Mouse (Mus musculus): ENCODE results near the gene Gnat3. TPM values are rescaled to one million over a fixed set of nuclear protein-coding genes. Genes with fewer than 3 reads are reported as not detected.

Gnat3 gene
- polyA plus RNA-seq, 1 experiment from 2014 or later: 0.35 TPM

DNA sequence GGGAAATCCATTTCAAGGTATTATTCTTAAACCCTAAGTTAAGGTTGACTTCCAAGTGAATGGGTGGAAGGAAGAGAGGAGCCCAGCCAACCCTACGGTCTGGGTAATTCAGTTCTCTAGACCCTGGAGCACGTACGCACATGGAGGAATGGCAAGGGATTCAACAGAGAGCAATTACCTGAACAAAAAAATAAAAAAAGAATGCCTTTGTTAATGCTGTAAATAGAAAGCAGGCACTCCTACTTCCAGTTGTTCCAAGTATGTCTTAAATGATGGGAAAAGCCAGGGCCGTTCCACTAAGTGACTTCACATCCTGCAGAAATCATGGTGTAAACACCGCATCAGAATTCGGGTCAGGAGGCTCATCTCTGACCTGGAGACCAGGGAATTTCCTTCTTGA lies 28.3 kb downstream of the Gnat3 start:
- H3K4me1 ChIP-seq (ENCODE audit: control insufficient read depth, insufficient read depth, low read length): no peaks in the 10 kb centered on the region
- H3K27me3 ChIP-seq (ENCODE audit: control insufficient read depth, insufficient read depth, low read length): no peaks in the 10 kb centered on the region
- H3K4me2 ChIP-seq (ENCODE audit: low read depth, low read length): no peak overlapping the region
- H3K36me3 ChIP-seq (replicated peaks; ENCODE audit: control insufficient read depth, insufficient read depth, low read depth, low read length): no peaks in the 10 kb centered on the region
- WGBS: 80% methylated on average over 6 of the region's 6 CpGs
- H3K9me3 ChIP-seq (replicated peaks; ENCODE audit: control insufficient read depth, low read length): no peaks in the 10 kb centered on the region
- ATAC-seq (replicated peaks; ENCODE audit: insufficient number of reproducible peaks, low FRiP score, low TSS enrichment, low read depth) (no peak), DNase-seq (ENCODE audit: low spot score) (no peak)
- no peak overlapping the region for H3K9ac ChIP-seq (replicated peaks; ENCODE audit: low read length)
- H3K4me3 ChIP-seq (ENCODE audit: low read depth, low read length): no peak overlapping the region
- no peak overlapping the region for H3K27ac ChIP-seq (replicated peaks; ENCODE audit: low read depth, low read length)

DNA sequence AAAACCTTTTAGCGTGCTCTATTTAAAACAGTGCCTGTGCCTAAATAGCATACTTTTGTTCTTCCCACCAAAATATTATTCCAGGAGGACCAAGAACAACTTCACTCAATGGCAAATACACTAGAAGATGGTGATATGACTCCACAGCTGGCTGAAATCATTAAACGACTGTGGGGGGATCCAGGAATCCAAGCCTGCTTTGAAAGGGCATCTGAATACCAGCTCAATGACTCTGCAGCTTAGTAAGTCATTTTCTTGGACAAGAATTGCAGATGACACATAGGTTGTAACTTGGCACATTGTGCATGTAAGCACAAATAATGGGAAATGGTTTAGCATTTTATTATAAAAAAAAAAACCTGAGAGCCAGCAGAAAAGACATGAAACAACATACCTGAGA lies 37.2 kb downstream of the Gnat3 start:
- Histone ChIP-seq H3K4me3 (ENCODE audit: low read depth, low read length) (no peak overlapping the region), H3K27ac (replicated peaks; ENCODE audit: low read depth, low read length) (no peak overlapping the region), H3K9ac (replicated peaks; ENCODE audit: low read length) (no peak overlapping the region), H3K4me1 (ENCODE audit: control insufficient read depth, insufficient read depth, low read length) (no peaks in the 10 kb centered on the region), H3K36me3 (replicated peaks; ENCODE audit: control insufficient read depth, insufficient read depth, low read depth, low read length) (no peaks in the 10 kb centered on the region), H3K27me3 (ENCODE audit: control insufficient read depth, insufficient read depth, low read length) (no peaks in the 10 kb centered on the region), H3K4me2 (ENCODE audit: low read depth, low read length) (no peak overlapping the region), H3K9me3 (replicated peaks; ENCODE audit: control insufficient read depth, low read length) (no peaks in the 10 kb centered on the region)
- WGBS: 72% methylated on average over 2 of the region's 2 CpGs
- DNase-seq (ENCODE audit: low spot score) (no peak), ATAC-seq (replicated peaks; ENCODE audit: insufficient number of reproducible peaks, low FRiP score, low TSS enrichment, low read depth) (no peak)

DNA sequence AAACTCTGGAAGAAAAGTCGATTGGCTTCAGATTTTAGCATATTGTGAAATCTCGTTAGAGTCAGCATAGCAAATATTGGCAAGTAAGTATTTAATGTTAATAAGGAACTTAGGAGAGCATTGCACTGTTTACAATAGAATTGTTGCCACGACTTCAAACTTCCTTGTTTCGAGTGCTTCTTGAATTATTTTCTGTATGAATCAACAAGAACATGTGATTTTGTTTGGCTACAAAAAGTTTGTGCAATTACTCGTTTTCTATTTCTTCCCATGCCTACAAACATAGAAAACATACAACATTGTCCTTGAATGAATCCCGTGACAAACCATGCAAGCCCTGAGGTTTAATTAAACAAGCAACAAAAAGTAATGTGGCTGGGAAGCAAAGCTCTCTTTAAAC lies 37.8 kb downstream of the Gnat3 start:
- Histone ChIP-seq H3K4me2 (ENCODE audit: low read depth, low read length) (no peak overlapping the region), H3K4me3 (ENCODE audit: low read depth, low read length) (no peak overlapping the region), H3K4me1 (ENCODE audit: control insufficient read depth, insufficient read depth, low read length) (no peaks in the 10 kb centered on the region), H3K27ac (replicated peaks; ENCODE audit: low read depth, low read length) (no peak overlapping the region), H3K27me3 (ENCODE audit: control insufficient read depth, insufficient read depth, low read length) (no peaks in the 10 kb centered on the region), H3K36me3 (replicated peaks; ENCODE audit: control insufficient read depth, insufficient read depth, low read depth, low read length) (no peaks in the 10 kb centered on the region), H3K9ac (replicated peaks; ENCODE audit: low read length) (no peak overlapping the region), H3K9me3 (replicated peaks; ENCODE audit: control insufficient read depth, low read length) (no peaks in the 10 kb centered on the region)
- DNase-seq (ENCODE audit: low spot score): no peak
- 73% methylated on average over 6 of the region's 6 CpGs for WGBS
- ATAC-seq (replicated peaks; ENCODE audit: insufficient number of reproducible peaks, low FRiP score, low TSS enrichment, low read depth): no peak

DNA sequence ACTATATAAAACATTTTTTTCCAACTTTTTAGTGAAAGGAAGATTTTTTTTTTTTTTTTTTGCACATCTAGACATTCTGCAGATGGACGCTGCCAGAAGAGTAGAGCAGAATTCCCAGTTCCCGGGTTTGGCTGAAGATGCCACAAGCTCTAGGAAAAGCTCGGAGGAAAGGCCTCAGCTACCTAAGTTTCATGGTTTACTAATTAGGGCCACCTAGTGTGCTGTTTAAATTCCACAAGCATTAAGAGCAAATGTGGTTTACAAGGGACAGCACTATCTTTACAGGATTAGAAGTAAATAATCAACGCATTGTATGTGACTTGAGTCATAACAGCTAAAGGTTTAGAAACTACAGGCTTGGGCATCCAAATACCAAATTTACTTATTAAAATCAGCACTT lies 39.3 kb downstream of the Gnat3 start:
- no peak overlapping the region for H3K27ac ChIP-seq (replicated peaks; ENCODE audit: low read depth, low read length)
- H3K4me1 ChIP-seq (ENCODE audit: control insufficient read depth, insufficient read depth, low read length): no peaks in the 10 kb centered on the region
- no peak for ATAC-seq (replicated peaks; ENCODE audit: insufficient number of reproducible peaks, low FRiP score, low TSS enrichment, low read depth)
- WGBS: 37% methylated on average over 4 of the region's 4 CpGs
- no peaks in the 10 kb centered on the region for H3K27me3 ChIP-seq (ENCODE audit: control insufficient read depth, insufficient read depth, low read length)
- no peaks in the 10 kb centered on the region for H3K9me3 ChIP-seq (replicated peaks; ENCODE audit: control insufficient read depth, low read length)
- no peak overlapping the region for H3K4me3 ChIP-seq (ENCODE audit: low read depth, low read length)
- H3K4me2 ChIP-seq (ENCODE audit: low read depth, low read length): no peak overlapping the region
- no peak for DNase-seq (ENCODE audit: low spot score)
- no peak overlapping the region for H3K9ac ChIP-seq (replicated peaks; ENCODE audit: low read length)
- H3K36me3 ChIP-seq (replicated peaks; ENCODE audit: control insufficient read depth, insufficient read depth, low read depth, low read length): no peaks in the 10 kb centered on the region

DNA sequence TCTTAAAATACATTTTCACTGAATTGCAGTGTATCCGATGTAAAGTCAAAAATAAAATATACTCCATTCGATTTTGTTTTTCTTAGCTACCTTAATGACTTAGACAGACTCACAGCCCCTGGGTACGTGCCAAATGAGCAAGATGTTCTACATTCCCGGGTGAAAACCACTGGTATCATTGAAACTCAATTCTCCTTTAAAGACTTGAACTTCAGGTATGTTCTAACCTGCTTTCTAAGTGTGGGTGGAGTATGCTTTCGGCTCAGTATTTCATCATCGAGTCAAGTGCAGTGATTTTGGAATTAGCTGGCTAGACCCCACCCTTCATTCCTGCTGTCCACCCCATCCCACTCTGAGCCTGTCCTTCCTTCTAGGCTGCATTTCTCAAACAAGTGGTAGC lies 41.3 kb downstream of the Gnat3 start:
- no peak overlapping the region for H3K9ac ChIP-seq (replicated peaks; ENCODE audit: low read length)
- H3K4me1 ChIP-seq (ENCODE audit: control insufficient read depth, insufficient read depth, low read length): no peaks in the 10 kb centered on the region
- 89% methylated on average over 6 of the region's 6 CpGs for WGBS
- ATAC-seq (replicated peaks; ENCODE audit: insufficient number of reproducible peaks, low FRiP score, low TSS enrichment, low read depth) (no peak), DNase-seq (ENCODE audit: low spot score) (no peak)
- H3K27me3 ChIP-seq (ENCODE audit: control insufficient read depth, insufficient read depth, low read length): no peaks in the 10 kb centered on the region
- H3K36me3 ChIP-seq (replicated peaks; ENCODE audit: control insufficient read depth, insufficient read depth, low read depth, low read length): no peaks in the 10 kb centered on the region
- H3K4me3 ChIP-seq (ENCODE audit: low read depth, low read length): no peak overlapping the region
- no peak overlapping the region for H3K4me2 ChIP-seq (ENCODE audit: low read depth, low read length)
- no peak overlapping the region for H3K27ac ChIP-seq (replicated peaks; ENCODE audit: low read depth, low read length)
- no peaks in the 10 kb centered on the region for H3K9me3 ChIP-seq (replicated peaks; ENCODE audit: control insufficient read depth, low read length)

DNA sequence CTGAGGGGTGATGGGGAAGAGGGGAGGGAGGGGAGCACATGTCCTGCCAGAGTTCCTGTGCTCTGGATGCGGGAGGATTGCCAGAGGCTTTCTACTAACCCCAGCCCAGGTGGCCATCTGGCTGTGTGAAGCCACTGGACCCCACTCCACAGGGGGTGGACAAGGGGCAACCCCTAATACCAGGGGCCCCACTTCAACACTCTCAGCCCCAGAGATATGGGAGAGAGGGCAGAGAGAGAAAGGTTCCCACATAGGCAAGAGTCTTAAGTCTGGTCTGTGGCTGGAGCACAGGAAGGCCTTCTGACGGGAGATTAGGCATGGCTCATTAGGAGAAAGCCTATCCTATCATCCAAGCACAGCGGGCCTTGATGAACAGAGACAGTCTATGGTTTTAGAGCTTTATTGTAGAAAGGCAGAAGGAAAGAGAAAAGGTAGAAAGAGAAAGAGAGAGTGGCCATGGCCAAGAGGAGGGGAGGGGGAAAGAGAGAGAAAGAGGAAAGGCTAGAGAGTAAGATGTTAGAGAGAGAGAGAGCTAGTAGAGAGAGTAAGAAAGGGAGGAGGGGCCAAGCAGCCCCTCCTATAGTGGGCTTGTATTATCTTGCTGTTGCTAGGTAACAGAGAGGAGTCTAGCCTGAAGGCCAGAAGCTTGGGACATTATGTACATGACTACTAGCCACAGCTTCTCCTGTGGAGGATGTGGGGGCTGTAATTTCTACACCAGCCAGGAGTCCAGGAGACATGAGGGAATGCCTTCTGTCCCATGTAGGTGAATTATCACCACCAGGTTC lies 42.7 kb downstream of the Gnat3 start:
- H3K4me1 ChIP-seq (ENCODE audit: control insufficient read depth, insufficient read depth, low read length): no peaks in the 10 kb centered on the region
- H3K4me2 ChIP-seq (ENCODE audit: low read depth, low read length): no peak overlapping the region
- H3K4me3 ChIP-seq (ENCODE audit: low read depth, low read length): no peak overlapping the region
- H3K27me3 ChIP-seq (ENCODE audit: control insufficient read depth, insufficient read depth, low read length): no peaks in the 10 kb centered on the region
- 56% methylated on average over 3 of the region's 3 CpGs for WGBS
- ATAC-seq (replicated peaks; ENCODE audit: insufficient number of reproducible peaks, low FRiP score, low TSS enrichment, low read depth) (no peak), DNase-seq (ENCODE audit: low spot score) (no peak)
- H3K36me3 ChIP-seq (replicated peaks; ENCODE audit: control insufficient read depth, insufficient read depth, low read depth, low read length): no peaks in the 10 kb centered on the region
- H3K9ac ChIP-seq (replicated peaks; ENCODE audit: low read length): no peak overlapping the region
- H3K27ac ChIP-seq (replicated peaks; ENCODE audit: low read depth, low read length): no peak overlapping the region
- H3K9me3 ChIP-seq (replicated peaks; ENCODE audit: control insufficient read depth, low read length): no peaks in the 10 kb centered on the region

DNA sequence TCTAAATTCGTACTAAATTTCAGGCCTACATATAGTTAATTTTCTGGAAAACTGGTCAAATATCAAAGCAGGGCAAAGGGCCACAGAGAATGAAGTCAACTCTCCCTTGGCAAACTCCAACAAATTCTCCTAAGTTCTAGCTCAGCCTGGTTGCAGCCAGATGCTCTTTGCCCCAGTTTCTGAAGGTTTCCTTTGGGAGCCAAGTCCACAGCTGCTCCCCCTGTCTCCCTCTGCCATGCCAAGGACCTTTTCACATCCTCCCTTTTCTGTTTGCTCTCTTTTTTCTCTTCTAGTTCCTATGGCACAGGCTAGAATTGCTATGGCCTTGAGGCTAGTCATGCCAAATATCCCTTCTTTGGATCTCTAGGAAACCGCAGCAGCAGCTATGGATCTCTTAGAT lies 43.8 kb downstream of the Gnat3 start:
- Histone ChIP-seq H3K9ac (replicated peaks; ENCODE audit: low read length) (no peak overlapping the region), H3K36me3 (replicated peaks; ENCODE audit: control insufficient read depth, insufficient read depth, low read depth, low read length) (no peaks in the 10 kb centered on the region), H3K4me3 (ENCODE audit: low read depth, low read length) (no peak overlapping the region), H3K9me3 (replicated peaks; ENCODE audit: control insufficient read depth, low read length) (no peaks in the 10 kb centered on the region), H3K4me2 (ENCODE audit: low read depth, low read length) (no peak overlapping the region), H3K4me1 (ENCODE audit: control insufficient read depth, insufficient read depth, low read length) (no peaks in the 10 kb centered on the region), H3K27ac (replicated peaks; ENCODE audit: low read depth, low read length) (no peak overlapping the region), H3K27me3 (ENCODE audit: control insufficient read depth, insufficient read depth, low read length) (no peaks in the 10 kb centered on the region)
- 85% methylated on average over 2 of the region's 2 CpGs for WGBS
- DNase-seq (ENCODE audit: low spot score) (no peak), ATAC-seq (replicated peaks; ENCODE audit: insufficient number of reproducible peaks, low FRiP score, low TSS enrichment, low read depth) (no peak)

DNA sequence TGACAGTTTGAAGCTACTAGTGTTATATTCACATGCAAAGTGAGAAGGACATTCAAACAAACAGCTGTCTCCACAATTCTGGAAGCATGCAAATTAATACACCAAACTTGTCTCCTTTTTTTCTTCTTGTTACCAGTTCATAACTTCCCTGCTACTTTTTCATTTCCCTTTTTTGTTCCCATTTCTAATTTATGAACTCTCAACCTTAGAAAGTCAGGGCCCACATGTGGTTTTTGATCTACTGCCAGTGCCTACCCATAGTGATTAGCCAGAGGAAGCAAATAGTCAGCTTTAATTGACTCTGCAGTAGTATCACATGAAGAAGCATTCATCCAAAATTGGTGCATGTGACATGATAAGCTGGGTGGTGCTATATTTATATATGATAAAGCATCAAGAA lies 44.7 kb downstream of the Gnat3 start:
- H3K9ac ChIP-seq (replicated peaks; ENCODE audit: low read length): no peak overlapping the region
- H3K36me3 ChIP-seq (replicated peaks; ENCODE audit: control insufficient read depth, insufficient read depth, low read depth, low read length): no peaks in the 10 kb centered on the region
- H3K4me1 ChIP-seq (ENCODE audit: control insufficient read depth, insufficient read depth, low read length): no peaks in the 10 kb centered on the region
- no peak for ATAC-seq (replicated peaks; ENCODE audit: insufficient number of reproducible peaks, low FRiP score, low TSS enrichment, low read depth)
- no peaks in the 10 kb centered on the region for H3K27me3 ChIP-seq (ENCODE audit: control insufficient read depth, insufficient read depth, low read length)
- no peak for DNase-seq (ENCODE audit: low spot score)
- H3K4me3 ChIP-seq (ENCODE audit: low read depth, low read length): no peak overlapping the region
- H3K4me2 ChIP-seq (ENCODE audit: low read depth, low read length): no peak overlapping the region
- H3K27ac ChIP-seq (replicated peaks; ENCODE audit: low read depth, low read length): no peak overlapping the region
- H3K9me3 ChIP-seq (replicated peaks; ENCODE audit: control insufficient read depth, low read length): no peaks in the 10 kb centered on the region

All from embryonic facial prominence, embryonic 11.5 days (tissue).